Mouse (Mus musculus) v-Abl transformed pro-B cells (cell line): Measurements from ENCODE around the gene Tex48.

Experiments used
- in situ Hi-C, 2 experiments: fragments of 400-800 bp; cut with MboI; formaldehyde crosslinking; loops; one replicate each; pipeline ENCODE4 v1.15.1; 2025; ENCODE audit not compliant: unreplicated experiment in 2 of 2

Gene Tex48

DNA sequence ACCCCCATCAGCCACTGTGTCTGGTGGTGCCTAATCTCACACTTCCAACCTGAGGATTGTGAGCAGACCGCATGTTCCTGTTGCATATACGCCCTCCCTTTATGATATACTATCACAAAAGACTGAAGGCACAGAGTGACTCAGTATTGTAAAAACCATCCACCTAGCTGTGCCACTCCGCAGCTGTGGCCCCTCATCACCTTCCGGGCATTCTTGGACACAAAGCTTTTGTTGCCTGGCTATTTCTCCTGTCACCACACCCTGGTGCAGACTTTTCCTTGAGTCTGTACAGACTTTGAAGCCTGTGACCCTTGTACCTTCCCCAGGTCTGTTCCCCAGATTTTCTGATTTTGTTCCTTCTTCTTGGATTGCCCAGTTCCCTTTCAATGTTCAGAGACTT is 26.2 kb downstream of the Tex48 start:
- in situ Hi-C loops, result no loop called here

DNA sequence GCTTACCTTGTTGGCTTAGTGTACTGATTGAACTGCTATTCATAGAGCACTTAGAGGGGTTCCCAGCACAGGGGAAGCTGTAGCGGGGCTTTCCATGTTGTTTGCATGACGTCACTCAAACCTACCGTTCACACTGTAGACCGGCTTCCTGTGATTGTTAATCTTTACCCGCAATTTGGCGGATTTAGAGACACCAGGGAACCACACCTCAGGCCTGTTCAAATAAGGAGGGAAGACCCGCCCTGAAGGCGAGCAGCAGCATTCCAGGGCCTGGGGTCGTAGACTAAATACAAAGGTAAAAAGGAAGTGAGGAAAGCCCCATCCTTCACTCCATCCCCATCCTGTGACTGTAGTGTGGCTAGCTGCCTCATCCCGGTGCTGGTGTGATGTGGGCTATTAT is 27.0 kb downstream of the Tex48 start:
- in situ Hi-C loops, result no loop called here

DNA sequence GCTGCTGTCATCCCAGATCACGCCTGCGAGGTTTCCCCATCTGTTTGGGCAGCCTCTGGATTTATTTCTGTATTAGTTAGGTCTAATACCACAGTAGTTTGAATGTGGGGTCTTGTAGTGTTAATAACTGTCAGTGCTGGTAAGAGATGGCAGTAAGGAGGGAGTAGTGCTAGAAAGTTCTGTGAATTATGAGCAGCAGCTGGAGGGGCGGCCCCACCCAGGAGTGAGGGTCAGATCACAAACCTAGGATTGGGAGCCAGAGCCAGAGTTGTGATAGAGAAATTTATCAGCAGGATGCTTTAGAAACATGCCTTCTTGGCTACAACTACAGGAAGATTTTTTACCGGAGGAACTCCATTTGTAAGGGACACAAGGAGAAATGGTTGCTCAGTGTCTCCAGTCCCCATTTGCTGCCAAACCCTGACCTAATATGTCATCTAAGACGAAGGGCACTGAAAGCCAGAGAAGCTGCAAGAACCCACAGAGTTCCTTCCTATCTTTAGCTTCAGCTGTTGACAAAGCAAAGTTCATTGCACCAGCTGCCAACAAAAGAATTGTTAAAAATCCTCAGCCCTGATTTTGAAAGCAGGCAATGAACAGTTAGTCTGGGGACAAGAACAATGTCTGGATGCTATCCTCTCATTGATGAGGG is 27.6 kb downstream of the Tex48 start:
- in situ Hi-C loops, result no loop called here

DNA sequence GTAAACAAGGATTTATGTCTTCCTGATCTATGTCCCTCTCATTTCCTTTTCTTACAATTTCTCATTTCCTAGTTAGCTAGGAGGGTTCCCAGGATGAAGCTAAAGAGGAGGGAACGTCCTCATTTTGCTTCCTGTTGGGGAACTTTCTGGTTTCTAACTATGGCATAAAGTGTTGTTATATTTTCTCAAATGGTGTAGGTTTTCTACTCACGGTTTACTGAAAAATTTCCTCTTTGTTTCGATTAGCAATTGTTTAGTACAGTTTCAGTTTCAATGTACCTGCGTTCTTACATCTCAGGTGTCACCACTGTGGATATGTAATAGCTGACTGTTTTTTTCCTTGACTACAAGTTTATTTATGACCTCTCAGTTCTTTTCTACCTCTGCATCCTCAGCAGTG is 31.7 kb downstream of the Tex48 start:
- in situ Hi-C loops, result no loop called here

DNA sequence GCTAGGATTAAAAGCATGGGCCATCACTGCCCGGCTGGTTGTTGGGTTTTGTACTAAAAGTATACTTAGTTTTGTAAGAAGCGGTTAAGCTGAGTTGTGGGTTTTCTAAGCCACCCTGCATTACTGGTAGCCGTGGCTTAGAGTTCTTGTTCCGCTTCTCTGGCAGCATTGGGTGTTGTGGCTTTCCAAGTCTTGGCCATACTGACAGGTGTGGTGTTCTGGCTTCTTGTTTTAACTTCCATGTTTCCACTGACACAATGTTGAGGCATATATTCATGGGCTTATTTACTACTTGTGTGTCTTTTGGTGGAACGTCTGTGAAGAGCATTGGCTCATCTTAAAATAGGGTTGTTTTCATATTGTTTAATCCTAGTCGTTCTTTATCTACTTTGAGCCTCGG is 32.2 kb downstream of the Tex48 start:
- in situ Hi-C loops, result no loop called here

DNA sequence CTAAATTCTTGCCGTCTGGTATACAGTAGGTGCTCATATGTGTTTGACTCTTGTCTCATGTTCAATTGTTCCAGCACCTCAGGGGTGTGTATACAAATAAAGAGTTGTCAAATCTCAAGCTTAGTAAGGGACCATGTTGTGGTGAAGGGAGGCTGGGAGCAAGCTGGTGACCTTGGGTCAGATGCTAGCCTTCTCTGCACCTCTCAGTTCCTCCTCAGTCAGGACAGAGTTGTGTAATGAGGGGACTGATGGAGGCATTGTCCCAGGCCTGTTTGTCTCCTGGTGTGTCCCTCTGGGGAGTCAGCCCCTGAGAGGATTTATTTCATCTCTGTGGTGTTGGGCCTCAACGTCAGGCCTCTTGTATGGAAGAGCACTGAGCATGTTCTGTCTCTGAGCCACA is 36.0 kb downstream of the Tex48 start:
- in situ Hi-C loops, result no loop called here

DNA sequence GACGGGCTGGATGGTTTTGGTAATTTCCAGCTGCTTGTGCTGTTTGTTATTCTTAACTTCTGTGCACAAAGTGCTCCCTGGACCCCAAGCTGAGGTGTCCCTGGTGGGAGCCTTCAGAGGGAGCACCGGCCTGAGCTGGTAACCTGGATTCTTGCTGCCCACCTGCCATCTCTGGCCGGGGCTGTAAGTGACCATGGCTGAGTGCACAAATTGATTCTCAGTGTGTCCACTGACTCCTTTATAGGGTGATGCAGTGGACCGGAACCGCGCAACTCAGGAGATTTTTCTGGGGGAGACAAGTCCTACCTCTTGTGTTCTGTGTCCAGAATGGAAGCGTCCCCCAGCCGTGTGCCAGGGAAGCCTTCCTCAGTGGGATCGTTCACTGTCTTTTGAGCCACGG is 37.0 kb downstream of the Tex48 start:
- in situ Hi-C loops, result no loop called here

DNA sequence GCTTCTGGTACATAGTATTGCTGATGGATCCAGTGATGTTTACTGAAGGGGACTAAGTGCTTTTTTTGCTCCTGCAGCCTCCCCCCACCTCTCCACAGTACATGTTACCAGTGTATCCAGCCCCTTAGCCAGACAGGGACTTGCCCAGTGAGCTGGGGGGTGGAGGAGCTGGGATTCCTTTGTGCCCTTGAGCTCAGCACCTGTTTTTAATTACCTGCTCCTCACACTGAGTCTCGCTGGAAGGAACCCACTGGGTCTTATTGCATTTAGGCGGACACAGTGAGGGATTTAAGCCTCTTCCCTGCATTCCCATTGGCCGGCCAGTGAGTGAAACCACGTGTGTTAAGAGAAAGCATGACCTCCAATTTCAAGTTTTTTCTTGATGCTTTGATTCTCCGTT is 39.6 kb downstream of the Tex48 start:
- in situ Hi-C loops, result no loop called here

DNA sequence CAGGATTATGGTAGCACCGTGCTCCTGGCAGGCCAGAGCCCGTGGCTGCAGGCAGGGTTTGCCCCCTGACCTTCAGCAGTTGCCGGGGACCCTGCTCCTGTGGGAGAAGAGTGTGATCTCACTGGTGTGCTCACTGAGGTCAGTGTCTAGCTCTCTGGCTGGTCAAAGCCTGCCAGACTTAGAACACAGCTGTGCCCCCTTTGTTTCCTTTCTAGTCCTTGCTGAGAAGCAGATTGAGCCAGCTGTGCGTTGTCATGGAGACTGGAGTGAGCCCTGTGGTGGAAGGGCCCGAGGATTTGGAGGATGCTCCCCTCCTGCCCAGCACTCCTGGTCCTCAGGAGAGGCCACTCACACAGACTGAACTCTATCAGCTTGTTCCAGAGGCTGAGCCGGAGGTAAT is 42.1 kb downstream of the Tex48 start:
- in situ Hi-C loops, result no loop called here

DNA sequence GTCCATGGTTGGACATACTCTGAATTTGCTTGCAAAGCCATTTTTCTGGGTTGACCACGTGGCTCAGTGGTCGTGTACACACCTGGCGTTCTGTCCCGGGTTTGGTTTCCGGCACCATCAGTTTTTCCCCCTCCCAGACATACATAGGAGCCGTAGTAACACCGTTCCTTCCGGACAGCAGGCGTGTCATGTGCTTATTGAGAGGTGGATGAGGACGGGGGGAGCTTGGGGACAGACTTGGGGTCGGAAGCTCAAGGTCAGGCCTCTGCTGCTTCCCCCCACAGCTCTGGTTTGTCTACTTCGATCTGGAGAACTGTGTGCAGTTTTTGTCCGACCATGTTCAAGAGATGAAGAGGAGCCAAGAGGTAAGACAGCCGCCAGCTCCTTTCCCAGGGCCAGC is 42.6 kb downstream of the Tex48 start:
- in situ Hi-C loops, result no loop called here

DNA sequence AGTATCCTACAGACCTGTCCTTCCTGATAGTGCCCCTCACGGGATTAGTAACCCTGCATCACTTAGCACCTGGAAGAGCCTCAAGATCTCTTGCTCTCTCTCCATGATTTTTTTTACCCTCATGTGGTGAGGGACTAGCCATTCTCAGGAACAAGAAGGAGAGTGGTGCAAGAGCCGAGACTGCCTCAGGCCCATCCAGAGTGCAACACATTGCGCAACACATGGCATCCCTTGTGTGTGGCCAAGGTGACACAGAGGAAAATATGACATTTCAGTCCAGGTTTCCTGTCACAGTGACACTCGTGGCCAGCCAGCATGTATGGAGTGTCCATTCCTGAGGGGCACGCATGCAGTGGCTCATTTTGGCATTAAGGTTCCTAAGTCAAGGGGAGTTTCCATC is 49.6 kb downstream of the Tex48 start:
- in situ Hi-C loops, result no loop called here

DNA sequence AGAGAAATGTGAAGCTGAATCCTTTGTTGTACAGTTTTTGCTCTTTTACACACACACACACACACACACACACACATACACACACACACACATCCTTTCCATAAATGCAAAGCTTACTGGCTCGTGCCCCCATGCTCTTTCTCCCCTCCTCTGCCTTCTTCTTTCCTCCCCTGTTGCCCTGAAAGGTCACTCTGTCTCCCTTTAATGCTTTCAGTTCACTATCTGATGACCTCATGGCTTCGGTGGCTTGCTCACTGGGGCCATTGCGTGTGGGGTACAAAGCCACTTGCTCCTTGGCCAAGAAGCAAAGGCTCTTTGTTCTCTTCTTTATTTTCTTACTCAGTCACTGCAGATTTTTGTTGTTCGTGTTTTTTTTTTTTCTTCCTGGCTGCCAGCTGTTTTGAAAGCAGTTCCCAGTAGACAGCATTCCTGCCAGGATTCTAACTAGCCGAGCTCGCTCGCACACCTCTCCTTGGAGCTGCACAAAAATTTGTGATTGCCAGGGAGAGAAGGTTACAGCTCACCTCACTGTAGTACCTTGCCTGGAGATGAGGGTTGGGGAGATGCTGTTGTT is 51.9 kb downstream of the Tex48 start:
- in situ Hi-C loops, result no loop called here

DNA sequence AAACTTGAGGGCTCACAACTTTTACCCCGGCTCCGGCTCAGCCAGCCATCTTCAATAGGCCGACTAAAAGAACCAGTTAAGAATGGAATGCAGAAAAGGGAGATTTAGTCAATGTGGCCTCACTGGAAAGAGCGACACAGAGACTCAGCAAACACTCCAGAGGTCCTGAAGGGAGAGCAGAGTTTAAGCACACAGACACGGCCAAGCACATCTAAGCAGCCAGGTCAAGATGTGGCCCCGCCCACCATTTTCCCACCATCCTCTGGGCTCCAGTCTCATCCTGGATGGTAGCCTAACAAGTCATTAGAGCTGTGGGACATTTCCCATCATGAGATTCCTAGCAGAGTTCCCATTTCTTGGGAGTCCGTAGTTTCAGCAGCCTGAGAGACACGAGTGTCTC is 52.9 kb downstream of the Tex48 start:
- in situ Hi-C loops, result loop anchor here (10.0 kb wide), 3 partner anchors 195 to 365 kb away; partner anchors contain the start of gene Col27a1 (in 1 of the 2)

DNA sequence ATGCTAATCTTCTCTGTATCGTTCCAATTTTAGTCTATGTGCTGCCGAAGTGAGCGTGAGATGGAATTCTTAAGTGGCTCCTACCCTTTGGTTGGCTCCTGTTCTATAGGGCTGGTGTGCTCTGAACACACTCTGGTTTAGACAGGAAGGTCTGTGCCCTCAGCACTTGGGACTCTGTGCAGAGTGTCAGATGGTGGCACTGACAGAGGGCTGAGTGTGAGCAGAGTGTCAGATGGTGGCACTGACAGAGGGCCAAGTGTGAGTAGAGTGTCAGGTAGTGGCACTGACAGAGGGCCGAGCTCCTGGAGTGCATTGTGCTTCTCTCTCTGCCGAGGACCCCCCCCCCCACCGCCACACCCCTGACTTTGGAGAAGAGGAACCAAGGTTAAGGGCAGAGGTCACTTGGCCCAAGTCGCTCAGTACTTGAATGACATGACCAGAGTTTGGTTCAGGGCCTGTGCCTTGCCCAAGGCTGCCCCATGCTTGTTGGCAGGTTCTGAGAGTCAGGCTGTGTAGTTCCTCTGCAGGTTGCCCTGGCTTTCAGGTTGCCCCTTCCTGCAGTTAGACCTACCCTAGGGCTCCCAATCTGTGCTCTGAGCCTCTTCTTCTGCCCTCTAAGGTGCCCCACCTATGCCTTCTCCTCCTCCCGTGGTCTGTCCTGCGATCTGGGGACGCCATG is 54.4 kb downstream of the Tex48 start:
- in situ Hi-C loops, result loop anchor here (10.0 kb wide), 3 partner anchors 193 to 363 kb away; partner anchors contain the start of gene Col27a1 (in 1 of the 2)

DNA sequence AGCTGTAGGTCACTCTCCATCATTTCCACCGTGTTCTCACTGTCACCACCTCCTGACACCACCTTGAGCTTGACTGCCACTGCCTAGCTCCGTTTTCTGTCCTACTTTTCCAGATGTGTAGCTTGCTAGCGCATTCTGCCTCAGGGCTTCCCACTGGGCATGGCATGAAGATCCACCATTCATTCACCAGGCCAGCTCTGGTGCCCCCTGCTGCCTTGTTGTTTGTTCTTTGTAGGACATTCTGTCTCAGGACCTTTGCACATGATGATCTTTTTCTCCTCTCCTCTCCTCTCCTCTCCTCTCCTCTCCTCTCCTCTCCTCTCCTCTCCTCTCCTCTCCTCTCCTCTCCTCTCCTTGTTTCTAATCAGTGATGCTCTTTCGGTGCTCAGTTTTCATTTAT is 59.5 kb downstream of the Tex48 start:
- in situ Hi-C loops, result loop anchor here (5.0 to 10.0 kb wide), 6 partner anchors 50 to 358 kb away; partner anchors contain the start of genes Col27a1 (in 1 of the 2) and Tnfsf8 (in 1 of the 2)

DNA sequence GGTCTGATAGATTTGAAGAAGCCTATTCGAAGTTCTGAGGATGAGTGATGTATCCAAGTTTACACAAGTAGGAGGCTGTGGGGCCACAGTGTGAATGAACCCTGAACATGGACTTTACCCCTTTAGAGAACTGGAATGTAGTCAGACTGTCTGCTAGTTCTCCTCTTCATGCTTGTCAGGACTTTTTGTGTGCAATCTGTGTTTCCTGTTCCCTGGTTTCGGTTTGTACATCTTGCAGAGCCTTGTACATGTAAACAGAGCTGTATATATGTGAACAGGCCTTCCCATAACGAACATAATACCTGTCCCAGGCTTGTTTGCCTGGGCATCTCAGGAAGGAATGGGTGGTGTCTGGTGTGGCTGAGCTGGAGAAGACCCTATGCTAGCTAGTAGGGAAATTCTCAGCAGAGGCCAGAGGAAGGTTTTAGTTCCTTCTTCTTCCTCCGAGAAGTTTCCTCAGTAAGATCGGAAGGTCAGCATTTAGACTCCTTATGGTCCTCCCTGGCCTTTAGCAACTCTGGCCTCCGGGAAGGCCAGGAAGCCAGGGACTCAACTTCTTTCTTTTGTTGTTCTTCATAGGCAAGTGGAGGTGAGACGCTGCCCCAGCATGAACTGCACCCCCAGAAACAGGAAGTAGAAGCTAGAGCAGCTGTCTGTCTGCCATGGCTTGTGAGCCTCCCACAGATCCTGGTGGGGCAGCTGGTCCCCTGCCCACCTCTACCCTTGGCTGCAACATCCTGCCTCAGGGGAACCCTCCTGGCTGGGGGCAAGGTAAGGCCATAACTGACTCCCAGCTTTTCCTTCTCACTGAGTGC is 60.2 kb downstream of the Tex48 start:
- in situ Hi-C loops, result loop anchor here (5.0 to 10.0 kb wide), 6 partner anchors 50 to 357 kb away; partner anchors contain the start of genes Col27a1 (in 1 of the 2) and Tnfsf8 (in 1 of the 2)

DNA sequence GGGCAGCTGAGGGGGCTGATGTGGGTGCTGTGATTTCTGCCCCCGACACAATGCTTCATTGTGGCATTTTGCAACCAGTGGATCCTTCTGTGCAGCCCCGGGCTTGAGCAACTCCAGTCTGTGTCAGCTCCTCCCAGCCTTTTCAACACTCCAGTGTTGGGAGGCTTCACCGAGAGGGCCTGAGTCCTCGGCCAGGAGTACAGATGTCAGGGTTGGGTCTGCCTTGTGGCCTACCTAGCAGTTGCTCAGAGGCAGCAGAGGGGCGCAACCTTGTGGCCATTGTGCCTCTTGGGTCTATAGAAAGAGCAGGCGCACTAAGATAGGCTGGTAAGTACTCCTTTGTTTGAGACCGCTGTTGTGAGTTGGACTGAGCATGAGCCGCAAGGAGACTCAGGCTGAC is 62.1 kb downstream of the Tex48 start:
- in situ Hi-C loops, result loop anchor here (5.0 to 10.0 kb wide), 6 partner anchors 48 to 355 kb away; partner anchors contain the start of genes Col27a1 (in 1 of the 2) and Tnfsf8 (in 1 of the 2)

DNA sequence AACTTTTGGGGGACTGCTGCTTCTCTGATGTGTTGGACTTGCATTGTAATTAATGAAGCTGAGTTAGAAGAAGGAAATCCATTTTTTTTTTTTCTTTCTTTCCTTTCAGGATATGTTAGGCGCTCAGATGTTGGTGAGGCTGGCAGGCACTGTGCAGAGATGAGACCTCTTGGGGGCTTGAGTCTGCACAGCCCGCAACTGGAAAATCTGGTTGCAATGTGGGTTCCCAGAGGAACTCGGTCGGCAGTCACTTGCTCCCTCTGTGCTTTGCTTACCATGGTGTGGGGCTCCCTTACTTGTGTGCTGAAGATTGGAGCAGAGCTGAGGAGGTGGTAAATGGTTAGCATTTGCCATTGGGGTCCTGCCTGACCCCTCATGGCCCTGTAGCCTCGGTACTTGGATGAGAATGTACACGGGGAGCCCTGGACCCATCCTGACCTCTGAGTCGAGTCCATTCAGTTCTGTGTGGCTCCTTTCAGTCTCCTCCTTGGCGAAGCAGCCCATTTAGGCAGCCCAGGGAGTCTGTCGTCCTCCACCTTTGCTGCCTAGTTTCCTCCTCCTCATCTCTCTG is 63.0 kb downstream of the Tex48 start:
- in situ Hi-C loops, result loop anchor here in 1 of 2 experiments (5.0 kb wide), 1 partner anchor 187 kb away; no protein-coding TSS in a partner anchor

DNA sequence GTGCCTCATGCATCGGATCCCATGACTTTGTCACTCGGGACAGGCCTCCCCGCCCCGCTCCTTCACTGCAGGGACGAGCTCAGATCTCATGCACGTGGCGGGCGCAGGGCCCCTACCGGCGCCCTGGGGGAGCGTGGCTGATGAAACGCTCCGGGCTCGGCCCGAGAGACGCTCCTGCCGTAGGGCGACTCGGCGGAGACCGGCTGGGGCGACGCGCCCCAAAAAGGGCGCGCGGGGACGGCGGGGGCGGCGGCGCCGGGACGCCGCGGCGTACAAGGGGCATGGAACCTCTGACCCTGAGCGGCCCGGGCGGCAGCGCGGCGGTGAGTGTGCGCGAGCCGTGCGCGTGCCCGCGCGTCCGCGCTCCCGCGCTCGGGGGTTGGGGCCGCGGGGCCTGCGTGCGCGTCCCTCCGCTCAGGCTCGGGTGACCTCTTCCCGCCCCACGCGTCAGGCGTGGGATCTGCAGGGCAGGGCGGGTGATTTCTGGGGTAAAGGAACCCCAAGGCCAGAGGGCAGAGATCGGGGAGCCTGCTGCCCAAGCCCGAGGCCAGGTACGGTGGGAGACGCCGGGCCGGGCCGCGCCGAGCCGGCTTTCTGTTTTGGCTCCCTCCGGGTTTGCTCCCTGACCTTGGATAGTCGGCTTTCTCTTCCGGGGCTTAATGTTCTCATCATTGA is 63.7 kb downstream of the Tex48 start, which contains the start of gene Tmem268:
TSS of gene Tmem268 (plus strand) at position 375 of the 675 bp plus-strand sequence.
- in situ Hi-C loops, result loop anchor here in 1 of 2 experiments (5.0 kb wide), 1 partner anchor 186 kb away; no protein-coding TSS in a partner anchor
